Mouse (Mus musculus): ENCODE measurements around the gene Nol10.
A peak's percentile ranks its signal among the peaks of the same experiment; 100 is the strongest.
"Not testable (repeated sequence)": the region's sequence is repeated elsewhere in the genome, so short reads cannot be mapped to it uniquely, and the experiment has no call there.

The Nol10 gene

DNA sequence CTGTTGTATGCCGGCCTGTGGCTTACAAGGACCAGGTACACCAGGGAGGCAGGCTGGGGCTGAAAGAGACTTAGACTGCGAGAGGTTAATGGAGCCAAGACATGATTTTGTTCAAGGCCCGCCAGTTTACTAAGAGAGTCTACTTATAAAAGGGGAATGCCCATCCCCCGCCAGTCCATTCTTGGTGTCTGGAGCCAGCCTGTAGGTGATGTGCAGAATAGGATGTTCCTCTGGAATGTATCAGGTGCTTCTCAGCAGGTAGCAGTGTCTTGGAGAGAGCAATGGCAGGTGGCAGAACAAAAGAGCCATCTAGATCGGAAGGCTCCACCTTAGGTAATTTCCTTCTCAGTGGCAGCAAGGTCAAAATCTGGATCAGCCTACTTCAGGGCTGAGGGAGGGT is 116.3 kb downstream of the Nol10 start:
- not testable (repeated sequence) for DNase-seq

DNA sequence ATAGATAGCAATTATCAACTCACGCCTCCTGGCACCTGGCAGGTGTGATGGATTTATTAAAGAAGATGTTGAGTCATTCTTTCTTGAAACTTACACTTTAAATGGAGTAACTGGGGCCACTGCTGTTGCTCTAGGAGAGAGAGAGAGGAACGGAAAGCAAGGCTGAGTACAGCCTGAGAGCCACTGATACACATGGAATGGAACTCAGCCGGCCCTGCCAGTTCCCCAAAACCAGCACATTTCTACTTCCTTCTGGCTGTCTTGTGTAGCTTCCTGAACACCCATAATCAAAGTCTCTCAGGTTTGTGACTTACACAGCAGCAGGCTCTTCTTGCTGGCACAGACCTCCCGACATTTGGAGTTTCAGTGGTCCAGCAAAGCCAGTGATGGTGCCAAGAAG is 118.5 kb downstream of the Nol10 start:
- no peak for DNase-seq

DNA sequence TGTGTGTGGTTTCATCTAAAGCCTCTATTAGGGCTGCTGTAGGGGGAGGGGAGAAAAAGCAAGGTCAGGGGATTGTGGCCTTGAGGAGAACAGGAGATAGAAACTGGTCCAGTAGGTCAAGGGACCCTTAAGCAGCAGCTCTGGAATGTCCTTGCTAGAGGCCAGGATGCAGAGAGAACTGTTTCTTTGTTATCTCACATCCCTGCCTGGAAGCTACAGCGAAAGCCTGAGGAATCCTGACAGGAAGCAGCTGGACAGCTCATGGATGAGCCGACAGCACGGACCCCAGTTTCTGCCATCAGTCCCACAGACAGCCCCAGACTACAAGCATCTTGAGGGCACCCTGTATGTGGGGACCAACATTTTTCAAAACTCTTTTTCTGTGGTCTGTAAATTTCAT is 120.1 kb downstream of the Nol10 start:
- DNase-seq, result peak in 1 of 2 experiments; percentile 15

DNA sequence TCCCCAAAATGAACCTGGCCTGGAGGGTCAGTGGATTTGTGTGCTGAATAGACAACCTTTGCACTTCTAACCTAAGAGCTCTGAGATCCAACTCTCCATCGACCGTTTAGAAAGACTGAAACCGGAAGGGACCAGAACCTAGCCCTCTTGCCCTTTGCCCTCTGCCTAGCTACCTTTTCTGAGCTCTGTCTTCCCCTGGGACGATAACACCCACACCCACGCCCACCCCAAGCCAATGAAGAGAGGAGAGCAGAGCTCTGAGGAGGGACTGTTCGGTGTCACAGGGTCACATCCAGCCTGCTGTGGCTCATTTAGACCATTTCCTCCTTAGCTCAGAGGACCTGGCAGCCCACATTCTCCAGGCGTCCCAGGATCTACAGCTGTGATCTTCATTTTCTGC is 121.6 kb downstream of the Nol10 start:
- peak; percentile 16 to 56 for DNase-seq

DNA sequence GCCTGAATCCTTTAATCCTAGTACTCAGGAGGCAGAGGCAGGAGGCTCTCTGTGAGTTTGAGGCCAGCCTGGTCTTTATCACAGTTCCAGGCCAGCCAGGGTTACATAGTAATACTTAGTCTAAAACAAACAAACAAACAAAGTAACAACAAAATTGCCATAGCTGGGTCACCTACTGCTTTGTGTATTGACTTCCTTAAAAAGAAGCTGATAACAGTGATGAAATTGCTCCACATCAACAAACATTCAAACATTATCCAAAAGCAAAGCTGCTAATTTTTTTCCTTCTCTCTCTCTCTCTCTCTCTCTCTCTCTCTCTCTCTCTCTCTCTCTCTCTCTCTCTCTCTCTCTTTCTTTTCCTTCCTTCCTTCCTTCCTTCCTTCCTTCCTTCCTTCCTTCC is 122.3 kb downstream of the Nol10 start:
- DNase-seq, result not testable (repeated sequence)

DNA sequence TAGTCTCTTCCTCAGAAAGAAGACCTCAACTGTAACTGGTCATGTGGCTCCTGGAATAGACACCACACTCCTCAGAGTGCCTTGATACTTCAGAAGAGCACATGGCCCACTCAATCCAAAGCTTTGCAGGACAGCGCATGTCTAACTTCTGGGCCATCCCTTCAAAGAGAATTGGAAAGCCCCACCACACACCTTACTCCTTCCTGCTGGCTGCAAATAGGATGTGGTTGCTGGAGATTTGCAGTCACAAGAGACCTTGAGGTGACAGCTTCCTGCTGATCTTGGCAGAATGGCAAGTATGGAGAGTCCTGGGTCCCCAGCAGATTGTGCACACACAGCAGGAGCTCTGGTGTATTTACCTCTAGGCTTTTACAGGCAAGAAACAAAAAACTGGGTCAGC is 123.1 kb downstream of the Nol10 start:
- DNase-seq, result peak; percentile 21 to 49

DNA sequence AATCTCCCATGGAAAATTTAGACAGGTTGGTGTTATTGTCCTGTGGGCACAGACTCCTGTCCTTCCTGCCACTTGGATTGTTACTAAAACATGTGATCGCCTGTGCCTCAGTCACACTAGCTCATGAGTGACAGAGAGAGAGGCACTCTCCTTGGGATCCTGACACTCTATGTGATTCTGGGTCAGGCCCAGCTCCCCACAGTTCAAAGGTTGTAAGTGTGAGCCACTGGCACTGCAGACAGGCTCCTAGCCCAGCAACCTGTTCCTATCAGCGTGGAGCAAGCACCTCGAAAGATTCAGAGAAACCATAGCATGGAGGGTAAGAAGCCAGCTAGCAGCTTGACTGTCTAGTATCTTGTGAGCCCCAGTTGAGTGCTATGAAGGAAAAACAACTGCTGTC is 124.9 kb downstream of the Nol10 start:
- peak; percentile 15 to 55 for DNase-seq

DNA sequence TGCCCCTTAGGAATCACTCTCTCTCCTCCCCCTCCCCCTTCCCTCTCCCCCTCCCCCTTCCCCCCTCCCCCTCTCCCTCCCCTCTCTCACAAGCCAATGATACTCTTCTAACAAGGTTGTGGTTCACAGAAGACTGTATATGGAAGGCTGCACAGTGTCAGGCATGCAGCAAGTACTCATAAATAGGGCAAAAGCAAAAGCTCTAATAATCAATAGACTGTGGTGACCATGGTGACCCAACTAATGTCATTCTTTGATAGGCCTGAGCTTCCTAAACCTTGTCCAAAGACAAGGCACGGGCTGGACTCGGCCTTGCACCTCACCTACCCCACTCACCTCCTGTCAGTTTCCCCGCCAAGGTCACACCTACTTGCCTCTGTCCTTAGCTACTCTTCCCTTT is 125.6 kb downstream of the Nol10 start:
- DNase-seq, result no peak

DNA sequence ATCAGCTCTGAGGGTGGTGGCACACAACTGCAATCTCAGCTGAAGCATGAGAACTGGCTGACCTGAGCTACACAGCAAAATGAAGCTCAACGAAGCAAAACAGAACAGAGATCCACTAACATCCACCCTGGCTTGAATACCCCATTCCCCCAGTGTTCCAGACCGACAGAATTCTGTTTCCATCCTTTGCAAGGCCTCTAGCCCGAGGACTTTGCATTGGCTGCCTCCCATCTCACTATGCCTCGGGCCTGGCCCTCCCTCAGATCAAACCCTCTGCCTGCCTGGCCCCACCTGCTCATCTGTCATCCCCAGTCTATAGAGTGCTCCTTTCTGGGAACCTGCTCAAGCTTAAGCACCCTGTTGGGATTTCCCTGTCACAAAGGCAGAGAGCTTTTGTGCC is 126.4 kb downstream of the Nol10 start:
- peak; percentile 13 to 49 for DNase-seq

DNA sequence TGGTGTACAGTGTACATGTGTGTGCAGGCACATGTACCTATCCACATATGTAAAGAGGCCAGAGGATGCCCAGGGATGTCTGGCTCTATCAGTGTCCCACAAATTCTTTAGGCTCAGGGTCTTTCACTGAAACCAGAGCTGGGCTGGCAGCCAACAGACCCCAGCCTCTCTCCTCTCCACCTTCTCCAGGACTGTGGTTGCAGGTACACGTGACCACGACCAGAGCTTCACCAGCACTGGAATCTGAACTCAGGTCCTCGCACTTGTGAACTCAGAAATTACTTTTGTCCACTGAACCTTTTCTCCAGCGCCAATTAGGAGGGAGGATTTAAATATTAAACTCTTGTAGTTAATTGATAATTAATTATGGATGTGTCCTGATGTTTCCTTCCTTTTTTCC is 126.9 kb downstream of the Nol10 start:
- peak; percentile 58 to 77 for DNase-seq

DNA sequence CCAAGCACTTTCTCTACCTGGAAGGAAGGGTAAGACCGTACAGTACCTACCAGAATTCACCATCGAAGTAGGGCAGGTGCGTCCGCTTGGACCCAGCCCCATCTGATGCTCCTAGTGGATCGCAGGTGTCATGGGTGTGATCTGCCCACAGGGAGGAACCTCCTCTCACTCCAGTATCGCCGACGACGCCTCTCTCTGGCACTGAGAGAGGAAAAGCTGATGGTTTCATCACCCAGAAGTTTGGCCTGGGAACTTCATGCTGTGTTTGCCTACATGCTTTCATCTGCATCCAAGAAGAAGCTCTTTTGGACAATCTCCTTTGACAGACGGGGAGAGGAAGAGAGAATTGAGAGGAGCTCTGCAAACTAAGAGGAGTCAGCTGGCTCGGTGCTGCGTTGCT is 129.9 kb downstream of the Nol10 start:
- DNase-seq, result no peak

DNA sequence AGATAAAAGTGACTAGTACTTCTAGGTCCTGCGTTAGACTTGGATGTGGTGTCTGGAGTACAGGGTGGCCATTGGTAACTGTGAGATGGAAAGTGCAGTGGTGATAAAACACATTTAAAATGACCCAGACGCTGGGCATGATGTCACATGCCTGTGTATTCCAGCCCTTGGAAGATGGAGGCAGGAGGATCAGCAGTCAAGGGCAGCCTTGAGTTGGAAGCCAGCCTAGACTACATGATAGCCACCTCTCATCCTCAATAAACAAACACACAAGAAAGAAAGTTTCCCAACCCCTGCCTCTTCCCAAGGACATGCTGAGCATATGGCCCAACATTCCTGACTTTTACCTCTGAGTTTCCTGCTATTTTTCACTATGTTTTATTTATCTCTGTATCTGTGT is 130.6 kb downstream of the Nol10 start:
- no peak for DNase-seq
